Mouse (Mus musculus) ES-Bruce4 (cell line): ENCODE data around the gene Foxa1.

Source experiments
- CTCF ChIP-seq: IDR thresholded peaks from one replicate; pipeline ENCODE4 v1.8.1; 2011; ENCODE audit warnings: low read depth, low read length
- EP300 ChIP-seq: IDR thresholded peaks from 2 replicates; pipeline ENCODE4 v1.6.1; 2011; ENCODE audit warnings: low read depth, low read length; ENCODE audit not compliant: insufficient read depth
- POLR2A ChIP-seq: IDR thresholded peaks from one replicate; pipeline ENCODE4 v1.8.1; 2011; ENCODE audit warnings: low read length; ENCODE audit not compliant: insufficient read depth

- no peak for TF ChIP-seq CTCF
- TF ChIP-seq EP300 = no peak
- no peak for TF ChIP-seq POLR2A
These were observed 3.7 kb downstream of the Foxa1 start for GRCm38 (mm10) chr12:57542746-57543626.
